Mouse (Mus musculus) hematopoietic multipotent progenitor cell, adult 10-12 weeks (in vitro differentiated cells): ENCODE measurements around the gene Haus3. TPM values are rescaled to one million over a fixed set of nuclear protein-coding genes. Genes with fewer than 3 reads are reported as not detected.

ENCODE experiments used
- polyA plus RNA-seq: library from polyadenylated mRNA; stranded (reverse); fragments of >175 nt; gene quantifications from 2 replicates; pipeline ENCODE4 v1.2.3, GENCODE M21; 2012; ENCODE audit warnings: low replicate concordance

Gene Haus3
- polyA plus RNA-seq, result 1.8 and 3.4 TPM in 2 replicates

DNA sequence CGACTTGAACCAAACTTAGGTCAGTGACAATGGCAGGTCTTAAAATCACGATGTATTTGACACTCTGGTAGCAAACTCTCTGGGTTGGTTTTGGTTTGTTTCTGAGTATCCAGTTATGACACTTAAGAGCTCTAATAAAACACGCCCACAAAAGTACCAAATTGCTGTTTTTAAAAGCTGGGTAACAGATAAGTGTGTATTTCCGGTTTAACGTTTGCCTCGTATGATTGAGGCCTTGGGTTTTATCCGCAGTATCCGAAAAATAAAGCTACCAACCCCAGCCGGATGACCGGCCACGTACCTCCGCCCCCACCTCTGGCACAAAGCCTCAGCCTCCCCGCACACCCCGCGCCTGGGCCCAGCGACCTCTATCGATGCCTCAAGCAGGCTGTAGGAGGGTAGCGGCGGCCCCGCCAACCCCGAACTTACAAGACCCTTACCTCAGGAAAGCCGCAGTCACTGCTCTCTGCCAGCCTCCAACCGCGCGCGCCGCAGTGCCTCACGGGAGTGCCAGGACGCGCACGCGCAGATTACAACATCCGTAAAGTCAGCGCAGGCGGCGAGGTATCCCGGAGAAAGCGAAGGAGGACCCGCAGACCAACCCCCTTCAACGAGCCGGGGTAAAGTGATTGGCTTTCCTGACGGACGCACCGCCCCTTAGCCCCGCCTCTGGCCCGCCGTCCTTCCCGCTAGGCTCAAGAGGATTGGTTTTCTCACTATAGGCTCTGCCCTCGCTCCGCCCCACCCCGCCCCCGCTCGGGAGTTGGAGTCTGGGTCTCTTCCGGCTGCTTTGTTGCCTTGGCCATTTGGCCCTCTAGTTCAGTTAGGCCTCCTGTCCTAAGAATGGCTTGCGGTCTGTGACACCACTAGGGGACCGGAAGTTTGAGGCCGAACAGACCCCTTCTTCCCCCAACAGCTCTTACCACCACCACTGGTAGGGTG, at the start of gene Haus3, which contains the start of gene Poln:
Haus3 (minus strand) TSS at position 578 of the 942 bp plus-strand sequence.
Poln (minus strand) TSS at position 499 of the 942 bp plus-strand sequence.

GRCm38 (mm10) chr5:34187601-34188316, 18.4 kb upstream of the Haus3 start, which contains the start of gene Mxd4:
Gene Mxd4, minus strand, starts transcription at chr5:34187720.

Other genes with a start within 250 kb of the Haus3 start
- 16.4 and 41.6 TPM in 2 replicates for gene Nelfa, start 233.1 kb downstream of the Haus3 start, polyA plus RNA-seq
- gene Gm1673, start 186.1 kb downstream of the Haus3 start, polyA plus RNA-seq, result 17.8 and 38.6 TPM in 2 replicates
- 5.1 and 12.4 TPM in 2 replicates for gene Nat8l, start 173.5 kb downstream of the Haus3 start, polyA plus RNA-seq
- gene Poln, start 79 bp downstream of the Haus3 start, polyA plus RNA-seq, result 0.08 and 0.09 TPM in 2 replicates
- gene Mxd4, start 18.2 kb upstream of the Haus3 start, polyA plus RNA-seq, result 141 and 151 TPM in 2 replicates
- 3.0 and 12.3 TPM in 2 replicates for gene Zfyve28, start 118.9 kb upstream of the Haus3 start, polyA plus RNA-seq
- gene Cfap99, start 119.1 kb upstream of the Haus3 start, polyA plus RNA-seq, result 0.12 TPM in 1 of 2 replicates, not detected in the other
- 11.1 and 22.1 TPM in 2 replicates for gene Rnf4, start 166.8 kb upstream of the Haus3 start, polyA plus RNA-seq
- 21.4 and 25.8 TPM in 2 replicates for gene Fam193a, start 200.4 kb upstream of the Haus3 start, polyA plus RNA-seq